Mouse (Mus musculus) CH12.LX (cell line): ENCODE data around the gene Selenoi.

Experiments used
- CHD1 ChIP-seq: IDR thresholded peaks from 2 replicates; pipeline ENCODE4 v1.6.1; 2012; ENCODE audit warnings: low read depth, low read length, improper control_type of control experiment, inconsistent platforms
- CTCF ChIP-seq, 2 experiments: IDR thresholded peaks in 1 of 2; conservative IDR thresholded peaks in 1 of 2; 2 replicates each; pipeline ENCODE4 v1.5.1; 2011 to 2012; ENCODE audit warnings: low read depth in 2 of 2, low read length in 2 of 2, improper control_type of control experiment in 1 of 2, inconsistent platforms in 1 of 2, mild to moderate bottlenecking in 1 of 2, moderate library complexity in 1 of 2
- E2F4 ChIP-seq: IDR thresholded peaks from 2 replicates; pipeline ENCODE4 v1.6.1; 2011; ENCODE audit warnings: low read depth, low read length, improper control_type of control experiment; ENCODE audit not compliant: insufficient replicate concordance
- EP300 ChIP-seq: IDR thresholded peaks from 2 replicates; pipeline ENCODE4 v1.6.1; 2011; ENCODE audit warnings: low read length, improper control_type of control experiment
- JUND ChIP-seq: conservative IDR thresholded peaks from 2 replicates; pipeline ENCODE4 v1.6.1; 2011; ENCODE audit warnings: low read depth, low read length, improper control_type of control experiment
- MAFK ChIP-seq: IDR thresholded peaks from 2 replicates; pipeline ENCODE4 v1.6.1; 2011; ENCODE audit warnings: low read length, improper control_type of control experiment; ENCODE audit not compliant: insufficient replicate concordance
- MXI1 ChIP-seq: IDR thresholded peaks from 2 replicates; pipeline ENCODE4 v1.6.1; 2011; ENCODE audit warnings: mild to moderate bottlenecking, low read depth, low read length, improper control_type of control experiment
- NELFE ChIP-seq: IDR thresholded peaks from 2 replicates; pipeline ENCODE4 v1.6.1; 2011; ENCODE audit warnings: low read depth, low read length, improper control_type of control experiment
- NRF1 ChIP-seq: IDR thresholded peaks from 2 replicates; pipeline ENCODE4 v1.6.1; 2014; ENCODE audit warnings: low read depth, mild to moderate bottlenecking, inconsistent platforms, low read length, improper control_type of control experiment, moderate library complexity
- POLR2A ChIP-seq: IDR thresholded peaks from 2 replicates; pipeline ENCODE4 v1.6.1; 2011; ENCODE audit warnings: low read depth, mild to moderate bottlenecking, improper control_type of control experiment, low read length
- POLR2AphosphoS2 ChIP-seq: IDR thresholded peaks from 2 replicates; pipeline ENCODE4 v1.6.1; 2011; ENCODE audit warnings: low read depth, low read length, improper control_type of control experiment
- RAD21 ChIP-seq: IDR thresholded peaks from 2 replicates; pipeline ENCODE4 v1.6.1; 2011; ENCODE audit warnings: low read depth, mild to moderate bottlenecking, low read length, improper control_type of control experiment, moderate library complexity
- ZMIZ1 ChIP-seq: IDR thresholded peaks from 2 replicates; pipeline ENCODE4 v1.6.1; 2012; ENCODE audit warnings: low read depth, mild to moderate bottlenecking, inconsistent platforms, low read length, improper control_type of control experiment

DNA sequence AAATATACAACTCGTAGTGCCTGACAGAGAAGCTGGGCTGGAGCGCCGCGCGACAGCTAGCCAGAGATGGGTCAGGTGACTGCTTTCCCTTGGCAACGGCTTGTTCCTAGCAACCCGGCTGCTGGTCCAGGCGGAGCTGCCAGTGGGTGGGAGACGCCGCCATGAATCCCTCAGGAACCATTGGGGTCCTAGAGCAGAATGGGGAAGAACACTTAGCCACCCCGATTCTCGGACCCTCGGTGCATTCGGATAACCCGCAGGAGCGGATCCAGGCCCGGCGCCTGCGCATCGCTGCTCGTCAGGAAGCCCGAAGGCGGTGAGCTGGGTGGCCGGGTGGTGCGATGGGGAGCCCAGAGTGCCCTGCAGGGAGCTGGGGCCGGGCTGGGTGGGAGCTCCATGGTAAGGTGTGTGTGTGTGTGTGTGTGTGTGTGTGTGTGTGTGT is 48.9 kb downstream of the Selenoi start, which contains the start of gene Drc1:
- TF ChIP-seq POLR2AphosphoS2 (no peak), CTCF (conservative IDR thresholded peaks at IDR 0.05 in 1 of 2, IDR thresholded peaks at IDR 0.05 in 1 of 2; ENCODE audit: low read depth in 2 of 2, low read length in 2 of 2) (no peak), E2F4 (no peak), MXI1 (no peak), NRF1 (no peak), POLR2A (no peak), CHD1 (no peak), MAFK (no peak), RAD21 (no peak), NELFE (no peak), ZMIZ1 (no peak), EP300 (no peak), JUND (no peak)
